Mouse (Mus musculus) Muller cell, postnatal 12 days (primary cell): ENCODE measurements around the gene Bean1.

ENCODE experiments used
- DNase-seq: peaks from one replicate; pipeline ENCODE4 v3.0.0-alpha.2; 2015; ENCODE audit errors: inconsistent ontology term

Gene Bean1

GRCm38 (mm10) chr8:104171050-104171620 is 893 bp downstream of the Bean1 start:
- DNase-seq: no peak

- no peak for DNase-seq
Observed at GRCm38 (mm10) chr8:104172420-104172819, 2.2 kb downstream of the Bean1 start.

- DNase-seq: no peak
Observed at GRCm38 (mm10) chr8:104175848-104176527, 5.7 kb downstream of the Bean1 start.

- DNase-seq: peak; percentile 34
Observed at GRCm38 (mm10) chr8:104177054-104177453, 6.8 kb downstream of the Bean1 start.

GRCm38 (mm10) chr8:104184905-104185304 is 14.7 kb downstream of the Bean1 start:
- DNase-seq: no peak

GRCm38 (mm10) chr8:104186827-104187226 is 16.6 kb downstream of the Bean1 start:
- DNase-seq: no peak

GRCm38 (mm10) chr8:104187622-104188021 is 17.4 kb downstream of the Bean1 start:
- DNase-seq: no peak

GRCm38 (mm10) chr8:104188459-104188858 is 18.2 kb downstream of the Bean1 start:
- no peak for DNase-seq

GRCm38 (mm10) chr8:104190777-104191468 is 20.7 kb downstream of the Bean1 start:
- no peak for DNase-seq

- DNase-seq: no peak
Observed at GRCm38 (mm10) chr8:104191496-104191895, 21.3 kb downstream of the Bean1 start.

- DNase-seq: no peak
Observed at GRCm38 (mm10) chr8:104199802-104200201, 29.6 kb downstream of the Bean1 start.

GRCm38 (mm10) chr8:104201622-104202021 is 31.4 kb downstream of the Bean1 start:
- no peak for DNase-seq

- no peak for DNase-seq
Observed at GRCm38 (mm10) chr8:104202320-104202719, 32.1 kb downstream of the Bean1 start.

- DNase-seq: no peak
Observed at GRCm38 (mm10) chr8:104205292-104205691, 35.0 kb downstream of the Bean1 start.

- no peak for DNase-seq
Observed at GRCm38 (mm10) chr8:104217601-104218000, 47.4 kb downstream of the Bean1 start.

GRCm38 (mm10) chr8:104219079-104219478 is 48.8 kb downstream of the Bean1 start:
- DNase-seq: peak; percentile 24

GRCm38 (mm10) chr8:104219806-104220205 is 49.6 kb downstream of the Bean1 start:
- peak; percentile 40 for DNase-seq

- DNase-seq: no peak
Observed at GRCm38 (mm10) chr8:104227048-104227447, 56.8 kb downstream of the Bean1 start.

GRCm38 (mm10) chr8:104230377-104230776 is 60.1 kb downstream of the Bean1 start:
- DNase-seq: no peak

- no peak for DNase-seq
Observed at GRCm38 (mm10) chr8:104232039-104232438, 61.8 kb downstream of the Bean1 start.

- DNase-seq: no peak
Observed at GRCm38 (mm10) chr8:104232919-104233318, 62.7 kb downstream of the Bean1 start.

GRCm38 (mm10) chr8:104234573-104234972 is 64.3 kb downstream of the Bean1 start:
- DNase-seq: no peak

GRCm38 (mm10) chr8:104239418-104239861 is 69.2 kb downstream of the Bean1 start:
- DNase-seq: no peak
